Mouse (Mus musculus) lung, postnatal 36 days (tissue): ENCODE results near the gene Chaf1b.

Experiments
- DNase-seq: peaks from one replicate; pipeline ENCODE4 v3.0.0; 2022; ENCODE audit warnings: mixed read lengths

The Chaf1b gene

DNA sequence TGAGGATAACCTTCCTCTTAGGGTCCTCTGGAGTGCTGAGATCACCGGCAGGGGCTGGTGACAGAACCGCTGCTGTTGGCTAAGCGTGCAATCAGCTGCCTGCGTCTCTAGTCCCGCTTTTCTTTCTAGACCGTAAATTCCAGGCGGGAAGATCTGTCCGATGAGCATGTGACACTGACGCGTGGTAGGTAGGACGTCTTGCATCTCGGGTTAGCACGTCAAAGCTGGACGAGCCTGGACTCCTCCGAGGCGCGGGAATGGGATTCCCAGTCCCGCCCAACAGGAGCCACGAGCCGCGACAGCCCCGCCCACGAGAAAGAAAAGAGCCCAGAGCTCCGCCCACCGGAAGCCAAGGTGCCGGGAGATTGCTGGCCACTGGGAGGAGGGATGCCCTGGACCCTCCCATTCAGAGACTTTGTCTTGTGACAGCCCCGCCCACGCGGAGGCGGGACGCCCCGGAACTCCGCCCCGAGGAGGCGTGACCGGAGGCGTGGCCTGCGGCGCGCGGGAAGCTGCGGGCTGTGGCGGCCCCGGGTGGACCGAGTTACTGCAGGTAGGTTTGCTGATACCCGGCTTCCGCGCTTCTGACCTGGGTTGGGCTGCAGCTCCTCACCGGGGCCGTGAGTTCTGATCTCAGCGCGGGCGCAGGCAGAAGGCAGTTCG, at the start of gene Chaf1b:
TSS of gene Chaf1b (plus strand) at position 479 of the 663 bp plus-strand sequence.
- peak; percentile 98 for DNase-seq

- DNase-seq = no peak
These were observed 49.6 kb upstream of the Chaf1b start for GRCm38 (mm10) chr16:93834076-93834475.

- DNase-seq = no peak
These were observed 44.7 kb upstream of the Chaf1b start for GRCm38 (mm10) chr16:93839049-93839448.

GRCm38 (mm10) chr16:93850527-93850926, 33.2 kb upstream of the Chaf1b start:
- peak; percentile 24 for DNase-seq

DNA sequence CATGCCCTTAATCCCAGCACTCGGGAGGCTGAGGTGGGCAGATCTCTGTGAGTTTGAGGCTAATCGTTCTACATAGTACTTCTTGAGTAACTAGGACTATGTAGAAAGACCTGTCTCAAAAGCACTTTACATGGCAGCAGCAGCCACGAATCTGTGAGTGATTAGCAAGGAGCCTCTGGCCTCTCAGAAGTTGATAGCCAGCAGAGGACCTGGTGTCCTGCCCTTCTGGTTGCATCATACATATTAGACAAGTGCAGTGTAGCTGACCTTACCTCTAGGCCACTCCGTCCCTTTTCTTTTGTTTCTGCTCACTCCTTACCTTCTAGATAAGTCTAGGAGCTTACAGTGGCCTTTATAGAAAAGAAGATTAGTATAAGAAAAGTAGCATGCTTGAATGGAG, 23.7 kb upstream of the Chaf1b start:
- DNase-seq = peak; percentile 30

GRCm38 (mm10) chr16:93860686-93861085, 23.0 kb upstream of the Chaf1b start:
- DNase-seq = peak; percentile 82

DNA sequence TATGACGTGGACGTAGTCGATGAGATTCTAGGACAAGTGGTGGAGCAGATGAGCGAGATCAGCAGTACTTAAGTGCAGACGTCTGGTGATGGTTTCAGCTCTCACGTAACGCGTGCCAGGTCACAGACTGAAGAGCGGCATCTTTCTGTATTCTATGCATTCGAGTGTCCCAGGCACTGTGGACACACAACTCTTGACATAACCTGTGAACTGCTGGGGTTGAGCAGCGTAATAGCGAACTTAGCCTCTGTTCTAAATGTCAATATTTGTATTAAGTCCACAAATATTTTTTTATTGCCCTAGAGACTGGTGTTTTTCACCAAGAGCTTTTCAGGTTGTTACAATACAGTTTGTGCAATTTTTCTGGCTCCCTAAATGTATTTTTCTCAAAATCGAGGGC, 8.9 kb upstream of the Chaf1b start:
- DNase-seq = peak; percentile 12

GRCm38 (mm10) chr16:93877612-93878380, 5.9 kb upstream of the Chaf1b start:
- DNase-seq = no peak

- DNase-seq = no peak
These were observed 503 bp downstream of the Chaf1b start for GRCm38 (mm10) chr16:93884086-93884721.

DNA sequence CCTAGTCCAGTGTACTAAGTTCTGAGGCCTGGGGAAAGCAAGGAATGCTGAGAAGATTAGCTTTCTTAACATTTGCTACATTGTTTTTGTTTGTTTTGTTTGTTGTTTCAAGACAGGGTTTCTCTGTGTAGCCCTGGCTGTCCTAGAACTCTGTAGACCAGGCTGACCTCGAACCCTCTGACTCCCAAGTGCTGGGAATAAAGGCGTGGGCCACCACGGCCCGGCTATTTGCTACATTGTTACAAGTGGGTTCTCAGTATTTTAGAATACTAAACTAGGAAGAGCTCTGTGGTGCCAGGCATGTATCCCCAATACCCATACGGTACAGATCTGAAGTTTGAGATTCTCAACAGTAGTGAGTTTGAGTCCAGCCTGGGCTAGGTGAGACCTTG, 1.0 kb downstream of the Chaf1b start:
- no peak for DNase-seq

DNA sequence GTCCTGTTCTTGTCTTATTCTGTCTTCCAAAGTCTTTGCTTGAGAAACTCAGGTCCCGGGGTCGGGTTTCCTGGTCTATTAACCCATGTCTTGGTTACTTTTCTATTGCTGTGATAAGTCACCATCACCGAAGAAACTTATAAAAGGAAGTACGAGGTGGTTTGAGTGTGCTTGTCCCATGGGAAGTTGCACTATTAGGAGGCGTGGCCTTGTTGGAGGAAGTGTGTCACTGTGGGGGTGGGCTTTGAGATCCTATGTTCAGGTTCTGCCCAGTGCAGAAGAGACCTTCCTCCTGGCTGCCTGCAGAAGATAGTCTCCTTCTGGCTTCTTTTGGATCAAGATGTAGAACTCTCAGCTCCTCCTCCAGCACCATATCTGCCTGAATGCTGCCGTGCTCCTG, 4.8 kb downstream of the Chaf1b start:
- peak; percentile 37 for DNase-seq

- no peak for DNase-seq
These were observed 7.4 kb downstream of the Chaf1b start for GRCm38 (mm10) chr16:93890948-93891604.

- DNase-seq = no peak
These were observed 9.6 kb downstream of the Chaf1b start for GRCm38 (mm10) chr16:93893285-93893684.

DNA sequence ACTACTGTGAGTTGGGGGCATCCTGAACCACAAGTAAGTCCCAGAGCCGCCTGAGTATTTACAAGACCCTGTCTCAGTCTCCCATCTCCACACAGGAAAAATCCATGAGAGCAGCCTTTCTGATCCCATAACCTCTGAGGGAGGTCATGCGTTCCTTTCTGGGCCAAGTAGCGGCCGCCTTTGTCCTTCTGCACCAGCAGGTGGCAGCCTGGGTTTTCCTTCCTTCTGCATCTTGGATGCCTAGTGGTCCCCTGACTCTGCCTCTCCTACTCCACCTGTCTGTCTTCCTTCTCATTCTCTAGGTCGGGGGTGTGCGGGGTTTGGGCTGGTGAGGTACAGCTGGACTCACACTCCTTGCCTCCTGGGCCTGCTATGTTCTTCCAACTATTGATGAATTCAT, 19.3 kb downstream of the Chaf1b start:
- DNase-seq = no peak

GRCm38 (mm10) chr16:93906156-93907014, 22.7 kb downstream of the Chaf1b start:
- peak; percentile 69 for DNase-seq

GRCm38 (mm10) chr16:93907761-93908160, 24.1 kb downstream of the Chaf1b start:
- DNase-seq = no peak

GRCm38 (mm10) chr16:93908196-93908595, 24.5 kb downstream of the Chaf1b start:
- DNase-seq = no peak

GRCm38 (mm10) chr16:93909936-93910335, 26.2 kb downstream of the Chaf1b start:
- DNase-seq = peak; percentile 15

DNA sequence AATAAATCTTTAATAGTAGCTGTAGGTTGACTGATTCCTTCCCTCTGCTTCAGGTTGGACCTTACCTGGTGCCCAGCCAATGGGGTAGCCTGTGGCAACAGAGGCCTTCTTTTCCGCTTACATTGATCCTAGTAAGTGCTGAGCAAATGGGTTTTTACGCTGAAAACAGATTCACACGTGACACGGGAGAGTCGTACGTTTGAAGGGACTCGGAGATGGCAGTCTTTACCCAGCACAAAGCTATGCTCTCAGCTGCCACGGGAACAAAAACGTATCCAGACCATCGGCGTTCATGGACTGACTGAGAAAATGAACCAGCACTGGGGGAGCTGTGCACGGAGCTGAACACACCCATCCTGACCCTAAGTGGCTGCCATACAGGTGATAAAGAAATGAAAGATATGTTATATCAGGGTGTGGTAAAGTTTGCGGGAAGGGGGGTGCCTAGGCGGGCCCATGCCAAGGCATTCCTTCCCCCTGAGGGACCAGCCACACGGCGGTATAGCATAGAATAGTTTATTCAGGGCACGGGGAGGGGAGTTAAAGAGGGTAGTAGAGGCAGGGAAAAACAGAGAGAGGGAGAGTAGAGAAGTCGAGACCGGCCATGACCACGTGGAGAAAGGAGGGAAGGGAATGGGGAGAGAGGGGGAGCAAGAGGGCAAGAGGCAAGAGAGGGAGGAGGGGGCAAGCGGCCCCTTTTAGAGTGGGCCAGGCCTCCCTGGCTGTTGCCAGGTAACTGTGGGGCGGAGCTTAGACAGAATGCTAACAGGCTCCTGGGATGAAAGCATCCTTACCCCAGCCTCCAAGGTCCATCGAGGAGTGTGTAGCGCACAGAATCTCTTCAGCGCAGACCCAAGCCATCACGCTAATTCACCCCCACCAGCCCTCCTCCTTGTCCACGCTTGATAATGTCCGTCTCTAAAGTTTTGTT, 27.3 kb downstream of the Chaf1b start:
- DNase-seq = no peak

DNA sequence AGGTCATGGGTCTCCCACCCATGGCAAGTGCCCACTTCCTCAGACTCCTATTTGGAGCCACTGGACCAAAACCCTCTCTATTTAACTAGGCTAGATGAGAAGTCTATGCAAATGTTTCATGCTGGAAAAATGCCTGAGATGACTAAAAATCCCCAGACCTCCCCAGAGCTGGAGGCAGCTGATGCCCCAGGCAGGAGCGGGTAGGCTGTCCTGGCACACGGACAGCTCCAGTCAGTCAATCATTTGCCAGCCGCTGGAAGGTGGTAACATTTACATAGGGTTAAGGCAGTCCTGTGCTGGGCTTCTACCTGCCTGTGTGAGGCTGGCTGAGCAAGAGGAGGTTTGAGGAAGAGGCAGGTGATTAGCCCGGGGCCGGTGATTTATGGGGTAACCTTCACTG, 28.5 kb downstream of the Chaf1b start:
- DNase-seq = no peak

- DNase-seq = no peak
These were observed 29.1 kb downstream of the Chaf1b start for GRCm38 (mm10) chr16:93912808-93913207.
